Mouse (Mus musculus) lung, embryonic 16.5 days (tissue): Measurements from ENCODE around the gene Ndufs3. TPM values are rescaled to one million over a fixed set of nuclear protein-coding genes. Genes with fewer than 3 reads are reported as not detected.

Experiments
- ATAC-seq: fragments of 200-750 bp; cut with Nextera tagmentation; 2 replicates; pipeline ENCODE4 v1.8.0; 2017; ENCODE audit warnings: low read depth, mild to moderate bottlenecking, moderate library complexity
- H3K27ac ChIP-seq: fragments of 300-500 bp; sonication (generic); 2 replicates; pipeline ENCODE4 v1.5.1; 2014; ENCODE audit warnings: mild to moderate bottlenecking, control low read depth, low read length
- H3K27me3 ChIP-seq: fragments of 300-500 bp; sonication (generic); 2 replicates; pipeline ENCODE4 v1.6.1; 2014; ENCODE audit warnings: low read depth, low read length, mixed read lengths; ENCODE audit not compliant: control insufficient read depth, insufficient read depth
- H3K36me3 ChIP-seq: fragments of 300-500 bp; sonication (generic); 2 replicates; pipeline ENCODE4 v1.6.1; 2014; ENCODE audit warnings: low read length; ENCODE audit not compliant: control insufficient read depth, insufficient read depth
- H3K4me1 ChIP-seq: fragments of 300-500 bp; sonication (generic); replicated peaks from 2 replicates; pipeline ENCODE4 v1.6.1; 2014; ENCODE audit warnings: low read length, mixed read lengths; ENCODE audit not compliant: control insufficient read depth, insufficient read depth
- H3K4me2 ChIP-seq: fragments of 300-500 bp; sonication (generic); 2 replicates; pipeline ENCODE4 v1.6.1; 2014; ENCODE audit warnings: low read depth, low read length, control low read depth
- H3K4me3 ChIP-seq: fragments of 300-500 bp; sonication (generic); 2 replicates; pipeline ENCODE4 v1.5.1; 2014; ENCODE audit warnings: mild to moderate bottlenecking, low read length, control low read depth
- H3K9ac ChIP-seq: fragments of 300-500 bp; sonication (generic); 2 replicates; pipeline ENCODE4 v1.6.1; 2014; ENCODE audit warnings: low read length, control low read depth
- H3K9me3 ChIP-seq: fragments of 300-500 bp; sonication (generic); 2 replicates; pipeline ENCODE4 v1.6.1; 2016; ENCODE audit warnings: low read length; ENCODE audit not compliant: control insufficient read depth
- WGBS: fragments of 180-500 bp; shearing (Covaris S2); extraction: QIAGEN DNeasy Blood & Tissue Kit; methylation state at CpG from one replicate; pipeline ENCODE4 v1.1.7; 2014; 5-methylcytosine and 5-hydroxymethylcytosine counted together
- polyA plus RNA-seq: library from polyadenylated mRNA; unstranded; fragments of >200 nt; fragmentation: Nextera tagmentation; extraction: Ambion mirVana; gene quantifications from 2 replicates; pipeline ENCODE4 v1.2.1, GENCODE M21; 2015

Ndufs3 gene
- polyA plus RNA-seq, 1 experiment from 2014 or later, result 203 TPM

- H3K36me3 ChIP-seq, result no peaks in the 10 kb centered on the region
- H3K4me1 ChIP-seq, result no peaks in the 10 kb centered on the region
- ATAC-seq, result no peak
- H3K27ac ChIP-seq, result no peak overlapping the region
- no peaks in the 10 kb centered on the region for H3K27me3 ChIP-seq
- 65% methylated on average over 2 of the region's 2 CpGs for WGBS
- H3K4me3 ChIP-seq, result no peak overlapping the region
- no peak overlapping the region for H3K4me2 ChIP-seq
- no peak overlapping the region for H3K9ac ChIP-seq
- no peaks in the 10 kb centered on the region for H3K9me3 ChIP-seq
Observed at GRCm38 (mm10) chr2:90932273-90932672, 27.6 kb upstream of the Ndufs3 start.

GRCm38 (mm10) chr2:90931829-90932228 is 27.2 kb upstream of the Ndufs3 start:
- H3K9me3 ChIP-seq, result no peaks in the 10 kb centered on the region
- no peak overlapping the region for H3K27ac ChIP-seq
- no peak for ATAC-seq
- H3K4me2 ChIP-seq, result no peak overlapping the region
- H3K9ac ChIP-seq, result no peak overlapping the region
- no peak overlapping the region for H3K4me3 ChIP-seq
- no peaks in the 10 kb centered on the region for H3K27me3 ChIP-seq
- H3K4me1 ChIP-seq, result no peaks in the 10 kb centered on the region
- 32% methylated on average over 8 of the region's 8 CpGs for WGBS
- H3K36me3 ChIP-seq, result no peaks in the 10 kb centered on the region

GRCm38 (mm10) chr2:90928566-90928965 is 23.9 kb upstream of the Ndufs3 start:
- Histone ChIP-seq H3K9me3 (no peaks in the 10 kb centered on the region), H3K27ac (no peak overlapping the region), H3K4me2 (no peak overlapping the region), H3K9ac (no peak overlapping the region), H3K27me3 (no peaks in the 10 kb centered on the region), H3K4me3 (no peak overlapping the region), H3K36me3 (no peaks in the 10 kb centered on the region), H3K4me1 (no peaks in the 10 kb centered on the region)
- 80% methylated on average over 13 of the region's 13 CpGs for WGBS
- no peak for ATAC-seq

GRCm38 (mm10) chr2:90922636-90923035 is 18.0 kb upstream of the Ndufs3 start:
- WGBS, result 89% methylated on average over 2 of the region's 2 CpGs
- Histone ChIP-seq H3K4me1 (peaks cover 4% of the 10 kb centered on the region; the same call in 1 of the 2 replicates), H3K9ac (no peak overlapping the region)

GRCm38 (mm10) chr2:90921178-90921577 is 16.6 kb upstream of the Ndufs3 start:
- Histone ChIP-seq H3K36me3 (no peaks in the 10 kb centered on the region), H3K27me3 (no peaks in the 10 kb centered on the region), H3K4me2 (no peak overlapping the region), H3K9ac (no peak overlapping the region), H3K27ac (no peak overlapping the region), H3K9me3 (no peaks in the 10 kb centered on the region), H3K4me1 (peaks cover 9% of the 10 kb centered on the region), H3K4me3 (no peak overlapping the region)
- no peak for ATAC-seq
- 48% methylated on average over 1 of the region's 1 CpGs for whole genome bisulfite sequencing

More at GRCm38 (mm10) chr2:90922636-90923035, 18.0 kb upstream of the Ndufs3 start:
- H3K4me2 ChIP-seq, result no peak overlapping the region
- no peaks in the 10 kb centered on the region for H3K36me3 ChIP-seq
- no peaks in the 10 kb centered on the region for H3K27me3 ChIP-seq
- no peak for ATAC-seq
- H3K4me3 ChIP-seq, result no peak overlapping the region
- no peaks in the 10 kb centered on the region for H3K9me3 ChIP-seq
- H3K27ac ChIP-seq, result no peak overlapping the region

- no peaks in the 10 kb centered on the region for H3K9me3 ChIP-seq
- H3K36me3 ChIP-seq, result peaks cover 2% of the 10 kb centered on the region; the same call in 1 of the 2 replicates
- 13% methylated on average over 12 of the region's 16 CpGs for WGBS
- H3K4me1 ChIP-seq, result peaks cover 21% of the 10 kb centered on the region
- peak overlapping the region; percentile 92 for H3K27ac ChIP-seq
- peak overlapping the region; percentile 98 for H3K9ac ChIP-seq
- ATAC-seq, result peak; percentile 65
- peak overlapping the region; percentile 76 for H3K4me3 ChIP-seq
- peak overlapping the region; percentile 93 for H3K4me2 ChIP-seq
- H3K27me3 ChIP-seq, result no peaks in the 10 kb centered on the region
Observed at GRCm38 (mm10) chr2:90917999-90918698, 13.5 kb upstream of the Ndufs3 start.

- Histone ChIP-seq H3K4me1 (peaks cover 21% of the 10 kb centered on the region), H3K27me3 (no peaks in the 10 kb centered on the region), H3K36me3 (peaks cover 8% of the 10 kb centered on the region), H3K27ac (peak overlapping the region; percentile 92), H3K4me2 (peak overlapping the region; percentile 93), H3K9ac (peak overlapping the region; percentile 98), H3K4me3 (peak overlapping the region; percentile 76), H3K9me3 (no peaks in the 10 kb centered on the region)
- peak; percentile 92 for ATAC-seq
- under 1% methylated on average over 64 of the region's 73 CpGs for WGBS
Observed at GRCm38 (mm10) chr2:90917233-90917998, 12.8 kb upstream of the Ndufs3 start.

- 18% methylated on average over 7 of the region's 7 CpGs for WGBS
- Histone ChIP-seq H3K4me3 (peak overlapping the region; percentile 76), H3K27me3 (no peaks in the 10 kb centered on the region), H3K27ac (peak overlapping the region; percentile 92), H3K4me2 (peak overlapping the region; percentile 93), H3K9ac (peak overlapping the region; percentile 98), H3K4me1 (peaks cover 21% of the 10 kb centered on the region), H3K36me3 (peaks cover 13% of the 10 kb centered on the region), H3K9me3 (no peaks in the 10 kb centered on the region)
- peak; percentile 23; the same call in 1 of the 2 replicates for ATAC-seq
Observed at GRCm38 (mm10) chr2:90916560-90917232, 12.1 kb upstream of the Ndufs3 start.

GRCm38 (mm10) chr2:90915516-90915915 is 10.9 kb upstream of the Ndufs3 start:
- no peak overlapping the region for H3K4me3 ChIP-seq

More at GRCm38 (mm10) chr2:90915516-90915915, 10.9 kb upstream of the Ndufs3 start:
- peaks cover 21% of the 10 kb centered on the region for H3K4me1 ChIP-seq
- H3K27me3 ChIP-seq, result no peaks in the 10 kb centered on the region
- 77% methylated on average over 1 of the region's 1 CpGs for WGBS
- H3K4me2 ChIP-seq, result no peak overlapping the region
- H3K27ac ChIP-seq, result no peak overlapping the region
- H3K9ac ChIP-seq, result no peak overlapping the region; the same call in 1 of the 2 replicates
- no peak for ATAC-seq
- H3K9me3 ChIP-seq, result no peaks in the 10 kb centered on the region
- peaks cover 21% of the 10 kb centered on the region for H3K36me3 ChIP-seq
